Mouse (Mus musculus) liver, adult 2 months (tissue): ENCODE results near the gene Triobp. TPM values are rescaled to one million over a fixed set of nuclear protein-coding genes. Genes with fewer than 3 reads are reported as not detected.
A peak's percentile ranks its signal among the peaks of the same experiment; 100 is the strongest.

Source experiments
- DNase-seq: peaks from one replicate; pipeline ENCODE4 v3.0.0-alpha.2; 2011; ENCODE audit warnings: low read depth, low spot score; ENCODE audit errors: extremely low read depth
- H3K27ac ChIP-seq: fragments of 200-500 bp; replicated peaks from 2 replicates; pipeline ENCODE4 v1.5.1; 2012; ENCODE audit warnings: low read depth, mild to moderate bottlenecking, control low read depth, inconsistent platforms, low read length; ENCODE audit not compliant: insufficient read depth
- H3K27me3 ChIP-seq: fragments of 200-500 bp; 2 replicates; pipeline ENCODE4 v1.6.1; 2012; ENCODE audit warnings: mild to moderate bottlenecking, moderate library complexity, low read length, inconsistent platforms; ENCODE audit not compliant: control insufficient read depth, insufficient read depth
- H3K36me3 ChIP-seq: fragments of 200-500 bp; 2 replicates; pipeline ENCODE4 v1.6.1; 2012; ENCODE audit warnings: low read length, inconsistent platforms; ENCODE audit not compliant: control insufficient read depth, insufficient read depth
- H3K4me1 ChIP-seq: fragments of 200-500 bp; 2 replicates; pipeline ENCODE4 v1.6.1; 2011; ENCODE audit warnings: low read length; ENCODE audit not compliant: control insufficient read depth, insufficient read depth
- H3K4me3 ChIP-seq: fragments of 200-500 bp; 2 replicates; pipeline ENCODE4 v1.5.1; 2011; ENCODE audit warnings: low read depth, mild to moderate bottlenecking, control low read depth, low read length, moderate library complexity; ENCODE audit not compliant: insufficient read depth
- H3K79me2 ChIP-seq: fragments of 200-500 bp; 2 replicates; pipeline ENCODE4 v1.6.1; 2012; ENCODE audit warnings: inconsistent platforms, mild to moderate bottlenecking, low read length, moderate library complexity; ENCODE audit not compliant: control insufficient read depth, insufficient read depth
- H3K9ac ChIP-seq: fragments of 200-500 bp; 2 replicates; pipeline ENCODE4 v1.6.1; 2012; ENCODE audit warnings: low read depth, mild to moderate bottlenecking, control low read depth, inconsistent platforms, low read length
- CTCF ChIP-seq: fragments of 200-500 bp; IDR thresholded peaks from 2 replicates; pipeline ENCODE4 v1.5.1; 2011; ENCODE audit warnings: low read depth, low read length, control low read depth
- POLR2A ChIP-seq: fragments of 200-500 bp; IDR thresholded peaks from 2 replicates; pipeline ENCODE4 v1.6.1; 2011; ENCODE audit warnings: low read length, control low read depth; ENCODE audit not compliant: insufficient read depth; ENCODE audit errors: extremely low read depth
- WGBS: fragments of 180-500 bp; shearing (Covaris S2); methylation state at CpG from one replicate; pipeline ENCODE4 v1.1.7; 2018; 5-methylcytosine and 5-hydroxymethylcytosine counted together
- polyA plus RNA-seq: library from polyadenylated mRNA; depleted of rRNA; stranded (reverse); fragments of >200 nt; gene quantifications from 2 replicates; pipeline ENCODE4 v1.2.3, GENCODE M21; 2012
- total RNA-seq: library from RNA; depleted of rRNA; stranded (reverse); fragments of >200 nt; gene quantifications from 2 replicates; pipeline ENCODE4 v1.2.3, GENCODE M21; 2014

Triobp gene
- total and polyA plus RNA-seq, 2 experiments, result 11.9 to 19.9 TPM

DNA sequence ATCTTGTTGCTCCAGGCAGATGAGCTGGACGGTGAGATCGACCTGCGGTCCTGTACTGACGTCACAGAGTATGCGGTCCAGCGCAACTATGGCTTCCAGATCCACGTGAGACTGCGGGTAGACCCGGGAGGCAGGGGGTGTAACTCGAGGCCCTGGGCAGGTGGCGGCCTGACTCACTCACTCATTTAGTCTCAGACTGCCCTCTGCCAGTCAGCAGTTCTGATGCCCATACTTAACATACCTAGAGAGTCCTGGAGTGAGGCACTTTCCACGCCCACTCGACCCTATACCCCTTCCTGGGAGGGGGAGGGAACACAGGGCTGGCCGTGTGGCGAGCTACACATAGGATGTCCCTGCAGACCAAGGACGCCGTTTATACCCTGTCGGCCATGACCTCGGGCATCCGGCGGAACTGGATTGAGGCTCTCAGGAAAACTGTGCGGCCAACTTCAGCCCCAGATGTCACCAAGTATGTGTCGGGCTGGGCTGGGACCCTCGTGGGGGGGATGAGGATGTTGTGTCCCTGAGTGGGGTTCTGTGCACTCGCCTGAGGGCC lies 43.5 kb downstream of the Triobp start:
- H3K36me3 ChIP-seq, result peaks cover 5% of the 10 kb centered on the region; the same call in 1 of the 2 replicates
- H3K4me3 ChIP-seq, result no peak overlapping the region
- no peak for DNase-seq
- no peak overlapping the region for H3K9ac ChIP-seq
- 0 out of 2 replicates have a peak, but pooled peaks cover 4% of the 10 kb centered on the region for H3K79me2 ChIP-seq
- H3K27me3 ChIP-seq, result no peaks in the 10 kb centered on the region
- H3K4me1 ChIP-seq, result peaks cover 5% of the 10 kb centered on the region; the same call in 1 of the 2 replicates
- H3K27ac ChIP-seq, result no peak overlapping the region
- TF ChIP-seq CTCF (no peak), POLR2A (no peak)
- WGBS, result 94% methylated on average over 25 of the region's 25 CpGs

DNA sequence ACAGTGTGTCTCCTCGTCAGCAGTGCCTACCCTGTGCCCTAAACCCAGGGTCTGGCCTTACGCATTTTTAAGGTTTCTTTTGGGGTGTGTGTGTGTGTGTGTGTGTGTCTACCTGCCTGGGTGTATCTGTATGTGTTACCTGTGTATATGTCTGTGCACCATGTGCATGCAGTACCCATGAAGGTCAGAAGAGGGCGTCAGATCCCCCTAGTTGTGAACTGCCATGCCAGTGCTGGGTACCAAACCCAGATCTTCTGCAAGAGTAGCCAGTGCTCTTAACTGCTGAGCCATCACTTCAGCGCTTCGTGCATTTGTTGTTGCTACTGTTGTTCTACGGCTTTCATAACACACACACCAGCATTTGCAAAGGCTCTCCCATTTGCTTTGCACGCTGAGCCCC lies 44.7 kb downstream of the Triobp start:
- TF ChIP-seq POLR2A (no peak), CTCF (peak; percentile 49)
- 95% methylated on average over 7 of the region's 7 CpGs for WGBS

DNA sequence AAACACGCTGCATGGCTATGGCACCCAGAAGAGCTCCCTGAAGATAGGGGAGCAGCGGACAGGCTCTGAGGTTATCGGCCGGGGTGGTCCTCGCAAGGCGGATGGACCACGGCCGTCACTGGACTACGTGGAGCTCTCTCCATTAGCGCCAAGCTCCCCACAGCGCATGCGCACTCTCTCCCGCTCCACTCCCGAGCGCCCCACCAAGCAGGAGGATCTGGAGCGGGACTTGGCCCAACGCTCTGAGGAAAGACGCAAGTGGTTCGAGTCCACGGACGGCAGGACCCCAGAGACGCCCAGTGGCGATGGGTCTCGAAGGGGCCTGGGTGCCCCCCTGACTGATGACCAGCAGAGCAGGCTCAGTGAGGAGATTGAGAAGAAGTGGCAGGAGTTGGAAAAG lies 45.4 kb downstream of the Triobp start:
- Histone ChIP-seq H3K79me2 (0 out of 2 replicates have a peak, but pooled peaks cover 3% of the 10 kb centered on the region), H3K27me3 (no peaks in the 10 kb centered on the region), H3K9ac (no peak overlapping the region), H3K4me3 (no peak overlapping the region), H3K4me1 (peaks cover 11% of the 10 kb centered on the region), H3K36me3 (peaks cover 5% of the 10 kb centered on the region; the same call in 1 of the 2 replicates), H3K27ac (no peak overlapping the region)
- TF ChIP-seq POLR2A (no peak), CTCF (no peak)
- 96% methylated on average over 24 of the region's 24 CpGs for WGBS
- DNase-seq, result no peak

More for the DNA sequence above, 44.7 kb downstream of the Triobp start:
- Histone ChIP-seq H3K27ac (no peak overlapping the region), H3K79me2 (0 out of 2 replicates have a peak, but pooled peaks cover 3% of the 10 kb centered on the region), H3K36me3 (peaks cover 5% of the 10 kb centered on the region; the same call in 1 of the 2 replicates), H3K4me1 (peaks cover 11% of the 10 kb centered on the region), H3K27me3 (no peaks in the 10 kb centered on the region), H3K4me3 (no peak overlapping the region), H3K9ac (no peak overlapping the region)
- DNase-seq, result no peak

DNA sequence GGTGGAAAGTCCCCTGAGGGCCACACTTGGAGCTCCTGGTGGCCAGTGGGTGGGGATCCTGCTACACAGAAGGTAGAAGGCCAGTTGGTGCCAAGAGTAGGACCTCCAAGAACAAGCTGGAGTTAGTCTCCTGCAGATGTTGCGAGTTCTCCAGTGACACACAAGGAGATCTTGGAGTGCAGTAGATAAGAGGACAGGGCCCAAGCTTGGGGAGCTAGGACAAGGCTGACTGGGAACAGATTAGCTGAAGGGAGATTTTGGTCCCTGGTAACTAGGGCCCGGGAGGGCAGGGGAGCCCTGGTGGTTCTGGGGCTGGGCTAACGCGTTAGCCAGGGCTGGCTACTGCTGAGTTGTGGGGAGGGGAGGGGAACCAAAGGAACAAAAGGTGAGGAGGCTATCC lies 48.4 kb downstream of the Triobp start:
- Histone ChIP-seq H3K36me3 (peaks cover 5% of the 10 kb centered on the region; the same call in 1 of the 2 replicates), H3K79me2 (0 out of 2 replicates have a peak, but pooled peaks cover under 1% of the 10 kb centered on the region), H3K27me3 (no peaks in the 10 kb centered on the region), H3K9ac (no peak overlapping the region), H3K4me3 (no peak overlapping the region), H3K27ac (peak overlapping the region; percentile 62; the same call in 1 of the 2 replicates), H3K4me1 (peaks cover 11% of the 10 kb centered on the region)
- 99% methylated on average over 4 of the region's 4 CpGs for whole genome bisulfite sequencing
- no peak for DNase-seq
- TF ChIP-seq POLR2A, result no peak
- TF ChIP-seq CTCF, result no peak

DNA sequence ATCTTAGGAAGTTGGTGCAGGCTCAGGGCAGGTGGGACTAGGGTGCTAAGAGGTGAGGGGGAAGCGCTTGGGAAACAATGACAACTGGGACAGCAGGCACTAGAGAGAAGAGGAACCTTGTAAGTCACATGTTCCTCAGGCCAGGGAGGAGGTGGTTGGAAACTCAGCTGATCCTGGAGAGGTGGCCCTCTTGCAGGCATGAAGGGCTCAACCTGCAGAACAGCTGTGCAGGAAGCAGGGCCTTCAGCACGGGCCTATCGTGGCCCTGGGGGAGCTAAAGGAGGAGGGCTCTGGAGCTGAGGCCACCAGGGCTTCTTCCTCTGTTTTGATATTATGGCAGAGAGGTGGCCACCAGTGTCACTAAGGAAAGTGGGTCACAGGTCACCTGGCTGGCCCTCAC lies 49.1 kb downstream of the Triobp start:
- DNase-seq, result peak; percentile 67
- Histone ChIP-seq H3K79me2 (no peaks in the 10 kb centered on the region), H3K4me3 (no peak overlapping the region), H3K9ac (no peak overlapping the region), H3K4me1 (peaks cover 11% of the 10 kb centered on the region), H3K36me3 (peaks cover 4% of the 10 kb centered on the region; the same call in 1 of the 2 replicates), H3K27me3 (no peaks in the 10 kb centered on the region), H3K27ac (peak overlapping the region; percentile 62)
- 48% methylated on average over 3 of the region's 3 CpGs for WGBS
- no peak for TF ChIP-seq CTCF
- TF ChIP-seq POLR2A, result no peak

DNA sequence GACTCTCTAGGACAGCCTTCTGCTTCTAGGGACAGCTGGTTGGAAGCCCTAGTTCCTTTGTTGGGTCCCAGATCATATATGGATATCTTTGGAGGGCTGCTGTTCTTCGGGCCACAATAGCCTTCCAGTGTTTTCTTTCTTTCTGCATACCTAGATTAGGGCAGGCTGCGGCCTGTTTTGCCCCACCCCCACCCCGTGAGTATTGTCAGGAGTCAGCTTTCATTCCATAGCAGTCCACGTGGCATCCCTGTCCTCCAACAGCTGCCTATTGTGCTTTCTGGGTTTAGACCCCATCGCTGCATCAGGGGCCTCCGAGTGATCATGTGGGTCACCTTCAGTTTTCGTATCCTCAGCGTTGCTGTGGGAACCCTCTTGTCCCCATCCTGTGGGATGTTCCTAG lies 50.8 kb downstream of the Triobp start:
- Histone ChIP-seq H3K27me3 (no peaks in the 10 kb centered on the region), H3K4me3 (no peak overlapping the region), H3K27ac (no peak overlapping the region), H3K9ac (no peak overlapping the region), H3K79me2 (no peaks in the 10 kb centered on the region), H3K4me1 (peaks cover 11% of the 10 kb centered on the region), H3K36me3 (no peaks in the 10 kb centered on the region; the same call in 1 of the 2 replicates)
- no peak for TF ChIP-seq CTCF
- no peak for TF ChIP-seq POLR2A
- DNase-seq, result no peak
- 82% methylated on average over 8 of the region's 8 CpGs for WGBS
